ENCODE assay signal across 23 mouse cellular contexts in genomic region chr17:12174896-12175295, GRCm38 (mm10). TPM values are rescaled to one million over a fixed set of nuclear protein-coding genes. Genes with fewer than 3 reads are reported as not detected.
DNase-seq lines count a peak whose midpoint lies in the region; ATAC-seq lines count a peak whose summit lies in the region.
"Had no signal": no experiment of that assay in that cellular context is flagged by ENCODE, and none has a peak within 500 bp of the region (broad histone marks: within the 10 kb centered on the region; RNA-seq: fewer than 3 reads in every experiment).

No protein-coding gene starts in this region.

- no peaks in the 10 kb centered on the region for H3K27me3 ChIP-seq in forebrain, embryonic 16.5 days (replicated peaks; ENCODE audit: control insufficient read depth, insufficient read depth, low read length)
- H3K27me3 ChIP-seq: limb, embryonic 15.5 days; neural tube, embryonic 12.5 days had no signal

- ATAC-seq in forebrain, embryonic 16.5 days = peak; percentile 60; the same call in 1 of the 2 replicates
- 0 out of 2 replicates have a peak, but pooled peaks have one; percentile 3 for ATAC-seq in monocyte, adult 5-6 weeks (replicated peaks; ENCODE audit: insufficient number of reproducible peaks, low FRiP score, low TSS enrichment, poor library complexity, severe bottlenecking)
- ATAC-seq: activated CD4-positive, CD25-positive, alpha-beta regulatory T cell, adult 4 months had no signal

- H3K4me2 ChIP-seq in forebrain, embryonic 16.5 days (ENCODE audit: low read length) = no peak overlapping the region
- H3K4me2 ChIP-seq: limb, embryonic 15.5 days; lung, embryonic 14.5 days; neural tube, embryonic 12.5 days had no signal

- WGBS in forebrain, embryonic 16.5 days = 45% methylated on average over 7 of the region's 7 CpGs

- DNase-seq in layer of hippocampus, adult 9-11 months = peak; percentile 38
- no peak for DNase-seq in layer of hippocampus, adult 8-10 months (ENCODE audit: low spot score in 2 of 2)
- peak; percentile 46 for DNase-seq in retina, postnatal 1 day
- DNase-seq in retina, embryonic 14.5 days (ENCODE audit: low spot score) = no peak
- DNase-seq in frontal cortex, postnatal 10 days (ENCODE audit: low spot score in 2 of 2) = no peak
- no peak for DNase-seq in thymus, postnatal 14 days
- DNase-seq: adrenal gland, postnatal 10 days; cerebellum, adult 11 months; cerebellum, postnatal 14 days; embryo, embryonic 11 days; kidney, adult 8-10 months; kidney, postnatal 14 days; right cerebral cortex, postnatal 25 days; thymus, postnatal 36 days had no signal

- H3K27ac ChIP-seq in forebrain, embryonic 16.5 days (ENCODE audit: low read length) = no peak overlapping the region
- H3K27ac ChIP-seq: heart, embryonic 10.5 days; hindbrain, embryonic 10.5 days; layer of hippocampus, adult 2 months; limb, embryonic 15.5 days; neural tube, embryonic 12.5 days had no signal

- no peak overlapping the region for H3K4me3 ChIP-seq in forebrain, embryonic 16.5 days (replicated peaks; ENCODE audit: low read length)
- H3K4me3 ChIP-seq: heart, embryonic 10.5 days; hindbrain, embryonic 10.5 days; layer of hippocampus, adult 2 months; limb, embryonic 15.5 days; neural tube, embryonic 12.5 days had no signal

- no peak overlapping the region for H3K9ac ChIP-seq in forebrain, embryonic 16.5 days (replicated peaks; ENCODE audit: low read depth, low read length)
- H3K9ac ChIP-seq: limb, embryonic 15.5 days; lung, embryonic 14.5 days; neural tube, embryonic 12.5 days had no signal

- peaks cover 5% of the 10 kb centered on the region for H3K9me3 ChIP-seq in forebrain, embryonic 16.5 days (ENCODE audit: control insufficient read depth, low read length)
- H3K9me3 ChIP-seq: heart, embryonic 10.5 days; limb, embryonic 15.5 days had no signal

- peaks cover 9% of the 10 kb centered on the region for H3K4me1 ChIP-seq in forebrain, embryonic 16.5 days (replicated peaks; ENCODE audit: control insufficient read depth, insufficient read depth, low read length)

- H3K36me3 ChIP-seq in forebrain, embryonic 16.5 days (ENCODE audit: control insufficient read depth, insufficient read depth) = no peaks in the 10 kb centered on the region

RNA-seq across cellular contexts. Expression of gene Agpat4, which starts 56.4 kb away (rescaled TPM):
- 10 to 100 TPM; 63.1 to 76.5 (median 71.2) TPM for total RNA-seq in layer of hippocampus, adult 8-10 months (2022)
- polyA plus RNA-seq in forebrain, embryonic 16.5 days (2015; fragmentation: Nextera tagmentation; extraction: Ambion mirVana) = 49.1 and 57.6 TPM in 2 replicates
- 110 to 154 TPM (median 150 TPM) in 3 replicates for total RNA-seq in monocyte, adult 5-6 weeks (2017)

Comparison
In these comparisons a context has a peak if more than half of its experiments do, and no peak if none do; other contexts are left out.
1. DNase-seq: peak in layer of hippocampus, adult 9-11 months (single experiment) and retina, postnatal 1 day (single experiment); none in layer of hippocampus, adult 8-10 months (0 of 2), retina, embryonic 14.5 days (single experiment), frontal cortex, postnatal 10 days (0 of 2) and thymus, postnatal 14 days (single experiment).